Mouse (Mus musculus) spleen, adult 10 weeks (tissue): ENCODE data around the gene Tgfbr2. TPM values are rescaled to one million over a fixed set of nuclear protein-coding genes. Genes with fewer than 3 reads are reported as not detected.

ENCODE experiments used
- polyA plus RNA-seq: library from polyadenylated mRNA; stranded (reverse); fragments of 350-450 nt; fragmentation: Illumina TruSeq; extraction: RNeasy Lipid Tissue Mini Kit (QIAGEN cat#74804); gene quantifications from one replicate; pipeline ENCODE4 v1.2.3, GENCODE M21; 2015; ENCODE audit warnings: low replicate concordance; ENCODE audit not compliant: insufficient read depth

The Tgfbr2 gene
- 68.9 TPM for polyA plus RNA-seq

GRCm38 (mm10) chr9:116174481-116175461 is at the start of gene Tgfbr2:
Gene Tgfbr2, minus strand, starts transcription at chr9:116175360.

